Mouse (Mus musculus) bone marrow macrophage, adult 2 months (primary cell): ENCODE data around the gene Wbp1l.

Experiments
- CTCF ChIP-seq: IDR thresholded peaks from 2 replicates; pipeline ENCODE4 v1.5.1; 2012; ENCODE audit warnings: low read depth, mild to moderate bottlenecking, low read length, moderate library complexity
- POLR2A ChIP-seq: IDR thresholded peaks from 2 replicates; pipeline ENCODE4 v1.6.1; 2012; ENCODE audit warnings: mild to moderate bottlenecking, low read depth, low read length, borderline replicate concordance

- TF ChIP-seq CTCF (no peak), POLR2A (no peak)
These were observed 18.5 kb downstream of the Wbp1l start for GRCm38 (mm10) chr19:46617361-46617760.
